Mouse (Mus musculus) heart, postnatal 0 days (tissue): ENCODE measurements at regions not wholly inside any gene's neighbourhood (a gene's known extent, or its start where the extent isn't known, plus 50 kb on each side); places are given as distances from the start of the nearest gene placed in this dataset.

Source experiments
- ATAC-seq: fragments of 200-750 bp; cut with Nextera tagmentation; 2 replicates; pipeline ENCODE4 v1.8.0; 2017; ENCODE audit warnings: low read depth, moderate number of reproducible peaks, moderate library complexity; ENCODE audit not compliant: insufficient read depth
- DNase-seq: peaks from one replicate; pipeline ENCODE4 v3.0.0-alpha.2; 2016; ENCODE audit warnings: low spot score
- H3K27ac ChIP-seq: fragments of 300-500 bp; sonication (generic); 2 replicates; pipeline ENCODE4 v1.5.1; 2014; ENCODE audit warnings: low read depth, mild to moderate bottlenecking
- H3K27me3 ChIP-seq: fragments of 300-500 bp; sonication (generic); 2 replicates; pipeline ENCODE4 v1.6.1; 2014; ENCODE audit warnings: low read length, mixed read lengths; ENCODE audit not compliant: control insufficient read depth, insufficient read depth
- H3K36me3 ChIP-seq: fragments of 300-500 bp; sonication (generic); replicated peaks from 2 replicates; pipeline ENCODE4 v1.6.1; 2014; ENCODE audit warnings: low read length, mixed read lengths; ENCODE audit not compliant: control insufficient read depth, insufficient read depth
- H3K4me1 ChIP-seq: fragments of 300-500 bp; sonication (generic); 2 replicates; pipeline ENCODE4 v1.6.1; 2014; ENCODE audit warnings: antibody characterized with exemption; ENCODE audit not compliant: control insufficient read depth, insufficient read depth
- H3K4me2 ChIP-seq: fragments of 300-500 bp; sonication (generic); 2 replicates; pipeline ENCODE4 v1.6.1; 2014; ENCODE audit warnings: low read depth, mild to moderate bottlenecking, low read length, moderate library complexity
- H3K4me3 ChIP-seq: fragments of 300-500 bp; sonication (generic); 2 replicates; pipeline ENCODE4 v1.5.1; 2014; ENCODE audit warnings: low read depth, low read length
- H3K9ac ChIP-seq: fragments of 300-500 bp; sonication (generic); replicated peaks from 2 replicates; pipeline ENCODE4 v1.6.1; 2014; ENCODE audit warnings: low read depth, low read length, mixed read lengths
- H3K9me3 ChIP-seq: fragments of 300-500 bp; sonication (generic); replicated peaks from 2 replicates; pipeline ENCODE4 v1.6.1; 2016; ENCODE audit warnings: low read length; ENCODE audit not compliant: control insufficient read depth
- CTCF ChIP-seq: IDR thresholded peaks from 2 replicates; pipeline ENCODE4 v1.5.1; 2016; ENCODE audit warnings: antibody characterized with exemption, control low read depth, low read depth
- EP300 ChIP-seq: IDR thresholded peaks from 2 replicates; pipeline ENCODE4 v1.6.1; 2016; ENCODE audit warnings: antibody characterized with exemption, low read depth
- whole genome bisulfite sequencing: fragments of 180-500 bp; shearing (Covaris S2); extraction: QIAGEN DNeasy Blood & Tissue Kit; methylation state at CpG from one replicate; pipeline ENCODE4 v1.1.7; 2014; 5-methylcytosine and 5-hydroxymethylcytosine counted together

GRCm38 (mm10) chr11:40562866-40563265, 132.1 kb downstream of the Mat2b start:
- DNase-seq (no peak), ATAC-seq (no peak)
- WGBS, result 70% methylated on average over 6 of the region's 6 CpGs
- TF ChIP-seq CTCF (no peak), EP300 (no peak)
- Histone ChIP-seq H3K36me3 (no peaks in the 10 kb centered on the region), H3K4me2 (no peak overlapping the region), H3K27me3 (no peaks in the 10 kb centered on the region), H3K4me3 (no peak overlapping the region), H3K27ac (no peak overlapping the region), H3K9me3 (no peaks in the 10 kb centered on the region), H3K9ac (no peak overlapping the region), H3K4me1 (no peaks in the 10 kb centered on the region)

GRCm38 (mm10) chr11:40561983-40562382, 133.0 kb downstream of the Mat2b start:
- no peak for DNase-seq
- no peak for ATAC-seq
- no peak overlapping the region for H3K27ac ChIP-seq
- no peak overlapping the region for H3K4me2 ChIP-seq
- H3K4me1 ChIP-seq, result no peaks in the 10 kb centered on the region
- no peaks in the 10 kb centered on the region for H3K36me3 ChIP-seq
- H3K9ac ChIP-seq, result no peak overlapping the region
- H3K27me3 ChIP-seq, result no peaks in the 10 kb centered on the region
- H3K4me3 ChIP-seq, result no peak overlapping the region
- H3K9me3 ChIP-seq, result no peaks in the 10 kb centered on the region
- TF ChIP-seq EP300 (no peak), CTCF (no peak)
- WGBS, result 75% methylated on average over 2 of the region's 2 CpGs

GRCm38 (mm10) chr11:40561400-40561799, 133.6 kb downstream of the Mat2b start:
- no peak for DNase-seq
- Histone ChIP-seq H3K4me3 (no peak overlapping the region), H3K27ac (no peak overlapping the region), H3K9me3 (no peaks in the 10 kb centered on the region), H3K4me2 (no peak overlapping the region), H3K27me3 (no peaks in the 10 kb centered on the region), H3K9ac (no peak overlapping the region), H3K36me3 (no peaks in the 10 kb centered on the region), H3K4me1 (no peaks in the 10 kb centered on the region)
- no peak for ATAC-seq
- TF ChIP-seq EP300, result no peak
- TF ChIP-seq CTCF, result no peak
- WGBS, result 82% methylated on average over 2 of the region's 2 CpGs

DNA sequence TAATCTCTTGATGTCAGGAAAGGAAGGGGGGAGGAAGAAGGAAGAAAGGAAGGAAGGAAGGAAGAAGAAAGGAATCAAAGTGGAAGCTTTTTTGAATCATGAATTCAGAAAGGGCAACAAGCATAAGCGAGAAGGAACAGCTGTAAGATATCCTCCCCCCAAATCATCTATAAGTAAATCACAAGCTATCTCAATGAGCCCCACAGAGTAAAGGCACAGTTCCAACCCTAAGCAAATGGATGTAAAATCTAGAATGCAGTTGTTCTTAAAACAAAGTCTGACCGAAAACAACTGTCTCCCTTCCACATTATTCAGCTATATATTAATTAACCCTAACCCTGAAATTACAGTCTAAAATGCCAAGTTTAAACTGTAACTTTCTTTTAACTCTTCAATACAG, 136.5 kb downstream of the Mat2b start:
- no peak for DNase-seq
- no peaks in the 10 kb centered on the region for H3K27me3 ChIP-seq
- no peaks in the 10 kb centered on the region for H3K36me3 ChIP-seq
- no peaks in the 10 kb centered on the region for H3K4me1 ChIP-seq
- ATAC-seq, result no peak
- H3K9ac ChIP-seq, result no peak overlapping the region
- 61% methylated on average over 2 of the region's 2 CpGs for WGBS
- no peak overlapping the region for H3K4me3 ChIP-seq
- H3K4me2 ChIP-seq, result no peak overlapping the region
- H3K9me3 ChIP-seq, result no peaks in the 10 kb centered on the region
- TF ChIP-seq CTCF, result no peak
- TF ChIP-seq EP300, result no peak
- no peak overlapping the region for H3K27ac ChIP-seq

DNA sequence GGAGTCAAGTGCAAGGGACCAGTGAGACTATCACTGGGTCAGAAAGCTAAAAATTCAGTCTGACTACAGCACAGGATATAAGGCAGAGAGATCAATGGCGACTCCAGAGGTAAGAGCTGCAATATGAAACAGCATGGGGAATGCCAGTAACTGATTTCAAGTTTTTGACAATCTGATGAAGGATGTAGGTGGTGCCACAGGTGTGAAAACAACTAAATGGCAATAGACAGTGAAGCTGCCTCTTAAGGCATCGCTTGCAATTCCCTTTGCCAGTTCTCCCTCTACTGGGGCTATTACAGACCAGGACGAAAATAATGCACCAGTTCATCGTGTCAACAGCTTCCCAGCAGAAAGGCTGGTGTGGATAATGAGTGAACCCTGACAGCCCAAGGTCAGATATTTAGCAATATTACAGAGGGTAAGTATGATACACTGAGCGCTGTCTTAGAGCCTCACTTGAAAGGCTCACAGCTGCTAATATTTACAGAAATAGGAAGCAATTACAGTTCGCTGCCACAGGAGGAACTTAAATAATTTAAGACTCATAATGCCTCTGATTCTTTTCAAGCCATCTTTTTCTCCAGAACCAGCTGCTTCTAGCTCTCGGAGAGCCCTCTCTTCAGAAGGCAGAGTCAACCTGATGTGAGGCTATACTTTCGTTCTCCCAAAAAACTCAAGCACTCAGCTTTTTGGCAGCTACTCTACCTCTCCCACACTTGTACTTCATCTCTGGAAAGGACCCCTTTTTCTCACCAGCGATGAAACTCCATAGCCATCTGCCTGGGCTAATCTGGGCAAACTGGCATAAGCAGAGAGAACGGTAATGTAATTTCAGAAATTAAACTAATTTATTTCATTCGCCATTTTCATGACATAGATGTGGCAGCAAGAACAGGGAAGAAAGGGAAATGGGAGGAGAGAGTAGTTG, 139.9 kb downstream of the Mat2b start:
- 61% methylated on average over 11 of the region's 11 CpGs for WGBS
- TF ChIP-seq EP300 (no peak), CTCF (no peak)
- Histone ChIP-seq H3K4me3 (no peak overlapping the region), H3K36me3 (no peaks in the 10 kb centered on the region), H3K9me3 (no peaks in the 10 kb centered on the region), H3K27me3 (no peaks in the 10 kb centered on the region), H3K27ac (no peak overlapping the region), H3K9ac (no peak overlapping the region), H3K4me1 (no peaks in the 10 kb centered on the region), H3K4me2 (no peak overlapping the region)
- DNase-seq, result no peak
- ATAC-seq, result no peak

GRCm38 (mm10) chr11:40552054-40552453, 142.9 kb downstream of the Mat2b start:
- Histone ChIP-seq H3K9ac (no peak overlapping the region), H3K4me3 (no peak overlapping the region), H3K36me3 (no peaks in the 10 kb centered on the region), H3K27me3 (no peaks in the 10 kb centered on the region), H3K4me1 (no peaks in the 10 kb centered on the region), H3K9me3 (no peaks in the 10 kb centered on the region), H3K4me2 (no peak overlapping the region), H3K27ac (no peak overlapping the region)
- TF ChIP-seq EP300 (no peak), CTCF (no peak)
- DNase-seq (no peak), ATAC-seq (no peak)
- WGBS, result 43% methylated on average over 2 of the region's 2 CpGs
